Mouse (Mus musculus) intestine, postnatal 0 days (tissue): ENCODE results near the gene Slc22a12. TPM values are rescaled to one million over a fixed set of nuclear protein-coding genes. Genes with fewer than 3 reads are reported as not detected.

Source experiments
- ATAC-seq: fragments of 200-750 bp; cut with Nextera tagmentation; 2 replicates; pipeline ENCODE4 v1.8.0; 2017; ENCODE audit warnings: mild to moderate bottlenecking, moderate TSS enrichment, moderate library complexity
- H3K27ac ChIP-seq: fragments of 300-500 bp; sonication (generic); 2 replicates; pipeline ENCODE4 v1.5.1; 2014; ENCODE audit warnings: mild to moderate bottlenecking, low read depth, low read length, moderate library complexity
- H3K27me3 ChIP-seq: fragments of 300-500 bp; sonication (generic); replicated peaks from 2 replicates; pipeline ENCODE4 v1.6.1; 2014; ENCODE audit warnings: low read length, mixed read lengths; ENCODE audit not compliant: control insufficient read depth, insufficient read depth
- H3K36me3 ChIP-seq: fragments of 300-500 bp; sonication (generic); 2 replicates; pipeline ENCODE4 v1.6.1; 2014; ENCODE audit warnings: mild to moderate bottlenecking, moderate library complexity; ENCODE audit not compliant: control insufficient read depth, insufficient read depth
- H3K4me1 ChIP-seq: fragments of 300-500 bp; sonication (generic); replicated peaks from 2 replicates; pipeline ENCODE4 v1.6.1; 2014; ENCODE audit warnings: antibody characterized with exemption, low read length, mixed read lengths; ENCODE audit not compliant: control insufficient read depth, insufficient read depth
- H3K4me2 ChIP-seq: fragments of 300-500 bp; sonication (generic); replicated peaks from 2 replicates; pipeline ENCODE4 v1.6.1; 2014; ENCODE audit warnings: low read depth, mild to moderate bottlenecking, moderate library complexity
- H3K4me3 ChIP-seq: fragments of 300-500 bp; sonication (generic); 2 replicates; pipeline ENCODE4 v1.5.1; 2014; ENCODE audit warnings: low read depth, low read length
- H3K9ac ChIP-seq: fragments of 300-500 bp; sonication (generic); 2 replicates; pipeline ENCODE4 v1.6.1; 2014; ENCODE audit warnings: mild to moderate bottlenecking, low read depth, low read length
- H3K9me3 ChIP-seq: fragments of 300-500 bp; sonication (generic); 2 replicates; pipeline ENCODE4 v1.6.1; 2016; ENCODE audit warnings: mixed run types; ENCODE audit not compliant: control insufficient read depth
- CTCF ChIP-seq: sonication (generic); IDR thresholded peaks from 2 replicates; pipeline ENCODE4 v1.5.1; 2016; ENCODE audit warnings: low read depth, mild to moderate bottlenecking, control low read depth, antibody characterized with exemption, moderate library complexity
- WGBS: fragments of 180-500 bp; shearing (Covaris S2); extraction: QIAGEN DNeasy Blood & Tissue Kit; methylation state at CpG from one replicate; pipeline ENCODE4 v1.1.7; 2014; 5-methylcytosine and 5-hydroxymethylcytosine counted together
- polyA plus RNA-seq: library from polyadenylated mRNA; unstranded; fragments of >200 nt; fragmentation: Nextera tagmentation; extraction: Ambion mirVana; gene quantifications from 2 replicates; pipeline ENCODE4 v1.2.1, GENCODE M21; 2015

Slc22a12 gene
- polyA plus RNA-seq, 1 experiment from 2014 or later, result not detected

DNA sequence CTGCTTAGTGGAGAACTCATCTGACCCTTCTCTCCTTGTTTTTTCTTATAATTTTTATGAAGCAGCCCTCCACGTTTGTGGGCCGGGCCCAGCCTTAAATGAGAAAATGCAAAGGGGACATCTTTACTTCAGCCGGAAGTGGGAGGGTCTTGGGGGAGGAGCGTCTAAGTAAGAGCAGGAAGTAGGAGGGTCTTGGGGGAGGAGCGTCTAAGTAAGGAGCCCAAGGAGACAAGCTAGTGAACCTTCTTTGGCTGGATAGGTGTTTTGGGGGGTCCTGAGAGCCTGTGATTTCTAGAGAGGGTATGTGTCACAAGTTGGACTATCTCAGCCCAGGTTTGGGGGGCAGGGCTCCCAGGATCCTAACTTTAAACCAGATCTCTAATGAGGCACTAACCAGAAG lies 27.4 kb downstream of the Slc22a12 start:
- no peak for ATAC-seq
- Histone ChIP-seq H3K9ac (no peak overlapping the region), H3K9me3 (no peaks in the 10 kb centered on the region), H3K27ac (no peak overlapping the region), H3K4me1 (no peaks in the 10 kb centered on the region), H3K27me3 (peaks cover 11% of the 10 kb centered on the region; the same call in 1 of the 2 replicates), H3K4me3 (no peak overlapping the region), H3K4me2 (no peak overlapping the region), H3K36me3 (no peaks in the 10 kb centered on the region)
- TF ChIP-seq CTCF, result no peak
- 69% methylated on average over 5 of the region's 5 CpGs for WGBS

DNA sequence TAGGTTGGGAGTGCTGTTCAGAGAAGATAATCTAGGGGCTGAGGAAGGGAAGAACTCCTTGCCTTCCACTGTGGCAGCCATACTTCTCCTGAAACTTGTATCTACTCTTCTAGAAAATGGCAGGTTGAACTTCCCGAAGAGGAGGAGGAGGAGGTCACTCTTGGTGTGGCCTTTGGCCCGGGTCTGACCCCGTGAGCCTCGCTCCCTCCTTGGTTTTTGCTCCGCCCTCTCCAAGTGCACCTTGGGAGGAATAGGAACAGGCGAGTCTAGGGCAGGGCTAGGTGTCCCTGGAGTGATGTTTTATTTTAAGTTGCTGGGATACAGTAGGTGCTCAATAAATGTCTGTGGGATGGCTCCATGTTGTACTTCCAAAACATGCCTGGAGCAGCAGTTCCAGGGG lies 27.9 kb downstream of the Slc22a12 start:
- no peaks in the 10 kb centered on the region for H3K9me3 ChIP-seq

DNA sequence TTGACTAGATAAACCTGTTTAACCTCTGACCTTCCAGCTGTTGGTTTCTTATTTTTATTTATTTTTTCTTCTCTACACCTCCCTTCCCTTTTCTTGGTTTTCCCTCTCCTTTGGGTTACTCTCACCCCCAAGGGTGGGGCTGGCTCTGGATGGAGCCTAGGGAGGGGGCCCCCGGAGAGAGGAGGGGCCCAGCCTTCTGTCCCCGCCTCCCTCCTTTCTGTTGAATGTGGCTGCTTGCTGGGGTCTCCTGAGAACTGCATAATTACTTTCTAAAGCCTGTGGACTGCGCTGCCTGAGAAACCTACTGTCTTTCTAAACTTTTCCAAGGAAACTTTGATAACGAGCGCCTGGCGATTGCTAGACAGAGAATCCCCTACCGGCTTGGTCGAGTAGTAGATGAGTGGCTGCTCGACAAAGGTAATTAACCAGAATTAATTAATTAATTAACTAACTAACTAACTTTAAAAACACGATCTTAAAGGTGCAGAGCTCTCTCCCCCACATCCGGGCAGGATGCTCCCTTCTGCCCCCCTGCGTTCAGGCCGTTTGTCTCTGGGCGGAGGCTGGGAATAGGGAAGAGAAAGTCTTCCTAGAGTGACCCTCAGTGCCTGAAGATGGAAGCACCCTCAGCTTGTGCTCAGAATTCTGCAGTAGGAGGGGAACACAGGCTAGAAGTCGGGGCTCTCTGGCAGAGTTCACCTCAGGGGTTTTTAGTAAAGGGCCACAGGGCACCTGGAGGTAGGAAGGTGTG lies 29.3 kb downstream of the Slc22a12 start:
- Histone ChIP-seq H3K9me3 (no peaks in the 10 kb centered on the region), H3K9ac (no peak overlapping the region), H3K4me1 (no peaks in the 10 kb centered on the region), H3K36me3 (no peaks in the 10 kb centered on the region), H3K27me3 (peaks cover 11% of the 10 kb centered on the region; the same call in 1 of the 2 replicates), H3K4me3 (no peak overlapping the region), H3K4me2 (no peak overlapping the region), H3K27ac (no peak overlapping the region)
- WGBS, result 17% methylated on average over 15 of the region's 15 CpGs
- TF ChIP-seq CTCF, result peak; percentile 28
- no peak for ATAC-seq

More for the DNA sequence above, 27.9 kb downstream of the Slc22a12 start:
- H3K27ac ChIP-seq, result no peak overlapping the region
- no peak overlapping the region for H3K4me3 ChIP-seq
- H3K27me3 ChIP-seq, result peaks cover 11% of the 10 kb centered on the region; the same call in 1 of the 2 replicates
- WGBS, result 58% methylated on average over 6 of the region's 6 CpGs
- no peaks in the 10 kb centered on the region for H3K4me1 ChIP-seq
- H3K36me3 ChIP-seq, result no peaks in the 10 kb centered on the region
- no peak for TF ChIP-seq CTCF
- ATAC-seq, result no peak
- H3K9ac ChIP-seq, result no peak overlapping the region
- H3K4me2 ChIP-seq, result no peak overlapping the region

DNA sequence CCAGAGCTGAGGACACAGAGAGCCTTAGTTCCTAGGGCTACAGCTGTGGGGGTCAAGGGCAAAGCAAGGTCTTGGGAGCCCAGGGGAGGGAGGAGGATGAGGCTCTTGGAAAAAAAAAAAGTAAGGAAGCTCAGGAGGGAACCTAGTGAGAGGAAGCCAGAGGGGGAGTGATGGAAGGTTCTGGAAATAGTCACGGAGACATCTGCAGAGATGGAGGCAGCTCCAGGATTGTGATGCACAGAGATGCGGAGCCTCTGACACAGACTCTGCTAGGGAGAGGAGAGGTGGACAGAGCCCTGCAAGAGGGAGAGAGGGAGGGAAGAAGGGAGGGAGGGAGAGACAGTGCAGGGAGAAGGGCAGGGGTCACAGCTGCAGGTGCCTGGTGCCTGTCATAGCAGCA lies 32.3 kb downstream of the Slc22a12 start:
- Histone ChIP-seq H3K4me3 (no peak overlapping the region), H3K27ac (no peak overlapping the region), H3K36me3 (no peaks in the 10 kb centered on the region), H3K4me2 (no peak overlapping the region), H3K27me3 (peaks cover 24% of the 10 kb centered on the region), H3K4me1 (no peaks in the 10 kb centered on the region), H3K9me3 (no peaks in the 10 kb centered on the region), H3K9ac (no peak overlapping the region)
- WGBS, result 72% methylated on average over 2 of the region's 2 CpGs
- no peak for ATAC-seq
- no peak for TF ChIP-seq CTCF

DNA sequence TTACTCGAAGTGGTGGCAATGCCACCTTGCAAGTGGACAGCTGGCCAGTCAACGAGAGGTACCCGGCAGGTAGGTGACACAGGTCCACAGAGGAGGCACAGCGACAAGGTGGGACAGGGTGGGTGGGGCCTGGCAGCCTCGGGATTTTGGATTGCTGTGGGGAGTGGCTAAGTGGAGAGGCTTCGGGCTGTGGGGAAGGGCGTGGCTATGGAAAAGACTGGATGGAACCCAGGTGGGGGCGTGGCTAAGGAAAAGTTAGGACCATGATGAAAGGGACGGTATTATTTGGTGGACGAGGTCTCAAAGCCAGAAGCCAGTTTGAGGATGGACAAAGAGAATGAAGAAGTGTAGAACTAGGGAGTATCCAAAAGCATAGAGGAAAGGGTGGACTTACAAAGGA lies 33.0 kb downstream of the Slc22a12 start:
- H3K4me2 ChIP-seq, result no peak overlapping the region
- no peak for TF ChIP-seq CTCF
- no peak overlapping the region for H3K27ac ChIP-seq
- ATAC-seq, result no peak
- no peaks in the 10 kb centered on the region for H3K4me1 ChIP-seq
- H3K9ac ChIP-seq, result no peak overlapping the region
- H3K4me3 ChIP-seq, result no peak overlapping the region
- H3K9me3 ChIP-seq, result no peaks in the 10 kb centered on the region
- 68% methylated on average over 10 of the region's 10 CpGs for WGBS
- peaks cover 28% of the 10 kb centered on the region for H3K27me3 ChIP-seq
- no peaks in the 10 kb centered on the region for H3K36me3 ChIP-seq

DNA sequence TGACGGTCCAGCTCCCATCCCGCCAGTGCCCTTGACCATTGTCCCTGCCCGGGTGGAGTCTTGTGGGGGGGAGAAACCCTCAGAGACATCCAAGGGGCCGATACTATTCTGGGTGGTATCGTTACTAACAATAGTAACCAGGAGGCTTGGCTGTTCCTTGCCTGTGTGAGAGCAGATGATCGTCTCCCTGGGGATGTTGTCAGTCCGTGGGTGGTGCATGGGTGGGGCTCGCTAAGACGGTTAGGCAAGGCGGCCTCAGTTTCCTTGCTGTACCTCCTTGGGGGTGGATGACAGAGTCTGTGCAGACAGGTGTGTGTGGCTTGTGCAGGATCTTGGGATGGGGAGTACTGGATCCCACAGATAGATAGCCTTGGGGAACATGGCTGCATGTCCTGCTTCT lies 35.4 kb downstream of the Slc22a12 start:
- no peak for ATAC-seq
- no peak overlapping the region for H3K4me3 ChIP-seq
- no peak overlapping the region for H3K27ac ChIP-seq
- H3K9me3 ChIP-seq, result no peaks in the 10 kb centered on the region
- 0 out of 2 replicates have a peak, but pooled peaks cover 1% of the 10 kb centered on the region for H3K4me1 ChIP-seq
- H3K9ac ChIP-seq, result no peak overlapping the region
- H3K4me2 ChIP-seq, result no peak overlapping the region
- no peaks in the 10 kb centered on the region for H3K36me3 ChIP-seq
- WGBS, result 36% methylated on average over 10 of the region's 10 CpGs
- H3K27me3 ChIP-seq, result peaks cover 40% of the 10 kb centered on the region
- no peak for TF ChIP-seq CTCF
